Comparison of ENCODE assay signal across 14 mouse cellular contexts in the genomic region with DNA sequence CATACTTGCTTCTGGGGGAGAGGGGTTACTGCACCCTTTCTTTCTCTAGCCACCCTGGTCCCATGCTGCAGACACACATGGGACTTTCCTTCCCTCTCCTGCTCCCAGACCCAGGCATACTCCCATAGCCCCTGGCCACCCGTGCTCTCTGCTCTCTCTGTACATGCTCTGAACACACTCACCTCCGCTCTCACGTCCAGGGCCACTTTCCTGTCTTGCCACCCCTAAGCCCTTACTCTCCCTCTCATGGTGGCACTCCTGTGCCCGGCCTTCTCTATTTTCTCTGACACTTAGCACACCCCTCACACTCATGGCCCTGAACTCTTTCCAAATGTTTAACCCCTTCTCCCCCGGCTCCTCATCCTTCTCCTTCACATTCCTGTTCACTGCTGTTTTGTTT. TPM values are rescaled to one million over a fixed set of nuclear protein-coding genes. Genes with fewer than 3 reads are reported as not detected.
DNase-seq lines count a peak whose midpoint lies in the region; ATAC-seq and TF ChIP-seq lines count a peak whose summit lies in the region.
"Had no signal": no experiment of that assay in that cellular context is flagged by ENCODE, and none has a peak within 500 bp of the region (broad histone marks: within the 10 kb centered on the region; RNA-seq: fewer than 3 reads in every experiment).

No protein-coding gene starts in this region.

- H3K27ac ChIP-seq in heart, embryonic 10.5 days: no peak overlapping the region; the same call in 1 of the 2 replicates
- H3K27ac ChIP-seq in forebrain, postnatal 0 days (ENCODE audit: low read depth, low read length): no peak overlapping the region
- H3K27ac ChIP-seq in left cerebral cortex, adult 2 months: no peak overlapping the region; the same call in 1 of the 2 replicates
- H3K27ac ChIP-seq: limb, embryonic 12.5 days had no signal

- no peaks in the 10 kb centered on the region for H3K36me3 ChIP-seq in heart, embryonic 10.5 days
- H3K36me3 ChIP-seq in E14TG2a.4 (ENCODE audit: insufficient read depth, low read length): no peaks in the 10 kb centered on the region
- peaks cover 22% of the 10 kb centered on the region for H3K36me3 ChIP-seq in forebrain, postnatal 0 days (ENCODE audit: insufficient read depth)
- H3K36me3 ChIP-seq: limb, embryonic 12.5 days had no signal

- peaks cover 87% of the 10 kb centered on the region for H3K27me3 ChIP-seq in heart, embryonic 10.5 days (ENCODE audit: insufficient read depth, poor library complexity, severe bottlenecking)
- H3K27me3 ChIP-seq in E14TG2a.4 (ENCODE audit: insufficient read depth, low read length): peaks cover 64% of the 10 kb centered on the region
- peaks cover 18% of the 10 kb centered on the region for H3K27me3 ChIP-seq in forebrain, postnatal 0 days (ENCODE audit: insufficient read depth, low read length)

- DNase-seq in heart, embryonic 10.5 days (ENCODE audit: low spot score): no peak
- DNase-seq in heart, adult 8-10 months (ENCODE audit: low spot score): no peak
- DNase-seq in forebrain, postnatal 0 days: peak; percentile 18
- peak; percentile 38 for DNase-seq in lung, postnatal 25 days (ENCODE audit: low spot score)
- DNase-seq in Muller cell, postnatal 12 days (ENCODE audit: inconsistent ontology term): no peak
- no peak for DNase-seq in left cerebral cortex, adult 2 months (ENCODE audit: extremely low spot score in 1 of 2, low spot score in 2 of 2)
- DNase-seq: gastrocnemius, postnatal 36 days; thymus, postnatal 4 days had no signal

- whole genome bisulfite sequencing in heart, embryonic 10.5 days: 12% methylated on average over 5 of the region's 5 CpGs
- WGBS in forebrain, postnatal 0 days: 12% methylated on average over 5 of the region's 5 CpGs

- no peaks in the 10 kb centered on the region for H3K9me3 ChIP-seq in heart, embryonic 10.5 days
- H3K9me3 ChIP-seq in E14TG2a.4 (ENCODE audit: low read length): no peaks in the 10 kb centered on the region
- no peaks in the 10 kb centered on the region for H3K9me3 ChIP-seq in forebrain, postnatal 0 days (ENCODE audit: low read length)
- H3K9me3 ChIP-seq: limb, embryonic 12.5 days had no signal

- intact Hi-C loops in left cerebral cortex, adult 2 months (cut with DNase I): no loop called here

- H3K4me3 ChIP-seq in heart, embryonic 10.5 days: peak overlapping the region; percentile 53
- H3K4me3 ChIP-seq in E14TG2a.4 (replicated peaks; ENCODE audit: low read length): peak overlapping the region; percentile 67; the same call in 1 of the 2 replicates
- H3K4me3 ChIP-seq in forebrain, postnatal 0 days (ENCODE audit: low read depth, low read length): no peak overlapping the region
- H3K4me3 ChIP-seq in left cerebral cortex, adult 2 months: no peak overlapping the region
- H3K4me3 ChIP-seq: erythroblast, embryonic 14.5 days; limb, embryonic 12.5 days; megakaryocyte, embryonic 14.5 days had no signal

- no peak overlapping the region for H3K4me2 ChIP-seq in forebrain, postnatal 0 days (ENCODE audit: low read depth)
- H3K4me2 ChIP-seq: limb, embryonic 12.5 days had no signal

- peaks cover 58% of the 10 kb centered on the region for H3K4me1 ChIP-seq in heart, embryonic 10.5 days
- peaks cover 70% of the 10 kb centered on the region for H3K4me1 ChIP-seq in E14TG2a.4 (replicated peaks; ENCODE audit: low read depth, low read length)
- no peaks in the 10 kb centered on the region for H3K4me1 ChIP-seq in forebrain, postnatal 0 days (ENCODE audit: insufficient read depth)

- no peak overlapping the region for H3K9ac ChIP-seq in forebrain, postnatal 0 days
- H3K9ac ChIP-seq: limb, embryonic 12.5 days had no signal

- no peak for ATAC-seq in forebrain, postnatal 0 days
- ATAC-seq in megakaryocyte, adult 5-6 weeks (ENCODE audit: poor library complexity, severe bottlenecking): no peak

- TF ChIP-seq CTCF in E14TG2a.4 (conservative IDR thresholded peaks at IDR 0.05; ENCODE audit: low read length): no peak
- no peak; the same call in 1 of the 2 replicates for TF ChIP-seq CTCF in forebrain, postnatal 0 days (IDR thresholded peaks at IDR 0.05; ENCODE audit: low read depth)
- no peak; the same call in 1 of the 2 replicates for TF ChIP-seq CTCF in left cerebral cortex, adult 2 months (IDR thresholded peaks at IDR 0.05)

RNA-seq across cellular contexts. Expression of a gene that starts 25.9 kb away (rescaled TPM):
- 0.74 and 0.78 TPM in 2 replicates for polyA plus RNA-seq in heart, embryonic 10.5 days (2016; fragmentation: Nextera tagmentation; extraction: Ambion mirVana)
- 1 to 10 TPM; 2.4 to 3.7 (median 3.1) TPM for total RNA-seq in heart, adult 8-10 months (2022)
- total RNA-seq in forebrain, postnatal 0 days (2014; rRNA removed): 48.2 and 77.2 TPM in 2 replicates
- 43.9 and 55.0 TPM in 2 replicates for polyA plus RNA-seq in forebrain, postnatal 0 days (2015; fragmentation: Nextera tagmentation; extraction: Ambion mirVana)
- total RNA-seq in left cerebral cortex, adult 2 months (2021): 10 to 100 TPM; 59.5 to 63.7 TPM
- 0.29 TPM in 1 of 2 replicates, not detected in the other for total RNA-seq in megakaryocyte, adult 5-6 weeks (2015)
- total RNA-seq in megakaryocyte, adult 5-6 weeks (2017): 0.22 TPM in 1 of 2 replicates, not detected in the other
- polyA plus RNA-seq: C2C12; erythroblast, embryonic 14.5 days had no signal

RNA-seq across cellular contexts. Expression of a gene that starts 27.6 kb away (rescaled TPM):
- polyA plus RNA-seq in heart, embryonic 10.5 days (2016; fragmentation: Nextera tagmentation; extraction: Ambion mirVana): 0.49 and 0.83 TPM in 2 replicates
- under 1 TPM in 1 of 4 experiments, not detected in 3; 0.46 TPM for total RNA-seq in heart, adult 8-10 months (2022)
- total RNA-seq in forebrain, postnatal 0 days (2014; rRNA removed): 1.3 and 7.3 TPM in 2 replicates
- 2.7 and 3.5 TPM in 2 replicates for polyA plus RNA-seq in forebrain, postnatal 0 days (2015; fragmentation: Nextera tagmentation; extraction: Ambion mirVana)
- total RNA-seq in left cerebral cortex, adult 2 months (2021): 1 to 10 TPM; 1.5 to 2.7 TPM
- total RNA-seq in megakaryocyte, adult 5-6 weeks (2015): 0.42 TPM in 1 of 2 replicates, not detected in the other
- total RNA-seq in megakaryocyte, adult 5-6 weeks (2017): not detected in 2 replicates
- total RNA-seq: gastrocnemius, postnatal 36 days had no signal

RNA-seq across cellular contexts. Expression of a gene that starts 48.0 kb away (rescaled TPM):
- 0.47 and 0.84 TPM in 2 replicates for polyA plus RNA-seq in heart, embryonic 10.5 days (2016; fragmentation: Nextera tagmentation; extraction: Ambion mirVana)
- total RNA-seq in heart, adult 8-10 months (2022): 1 to 10 TPM; 1.8 to 4.7 (median 3.3) TPM
- 31.1 and 34.2 TPM in 2 replicates for total RNA-seq in forebrain, postnatal 0 days (2014; rRNA removed)
- 15.4 and 29.7 TPM in 2 replicates for polyA plus RNA-seq in forebrain, postnatal 0 days (2015; fragmentation: Nextera tagmentation; extraction: Ambion mirVana)
- 100 to 1,000 TPM; 637 to 705 TPM for total RNA-seq in left cerebral cortex, adult 2 months (2021)
- 0.02 and 0.07 TPM in 2 replicates for total RNA-seq in megakaryocyte, adult 5-6 weeks (2015)
- total RNA-seq in megakaryocyte, adult 5-6 weeks (2017): not detected in 2 replicates

RNA-seq across cellular contexts. Expression of a gene that starts 51.3 kb away (rescaled TPM):
- polyA plus RNA-seq in heart, embryonic 10.5 days (2016; fragmentation: Nextera tagmentation; extraction: Ambion mirVana): 0.60 and 1.2 TPM in 2 replicates
- total RNA-seq in heart, adult 8-10 months (2022): 1 to 10 TPM in 1 of 4 experiments, under 1 TPM in 3; 0.41 to 1.2 (median 0.67) TPM
- total RNA-seq in forebrain, postnatal 0 days (2014; rRNA removed): 3.8 and 4.7 TPM in 2 replicates
- polyA plus RNA-seq in forebrain, postnatal 0 days (2015; fragmentation: Nextera tagmentation; extraction: Ambion mirVana): 3.7 and 4.3 TPM in 2 replicates
- total RNA-seq in left cerebral cortex, adult 2 months (2021): 1 to 10 TPM; 4.3 TPM
- total RNA-seq in megakaryocyte, adult 5-6 weeks (2015): 0.80 and 1.9 TPM in 2 replicates
- total RNA-seq in megakaryocyte, adult 5-6 weeks (2017): 0.77 and 1.7 TPM in 2 replicates

Comparison
In these comparisons a context has a peak if more than half of its experiments do, and no peak if none do; other contexts are left out.
1. DNase-seq: peak in forebrain, postnatal 0 days (single experiment) and lung, postnatal 25 days (single experiment); none in heart, embryonic 10.5 days (single experiment), heart, adult 8-10 months (single experiment), Muller cell, postnatal 12 days (single experiment) and left cerebral cortex, adult 2 months (0 of 2).
2. H3K4me3 ChIP-seq: peak in heart, embryonic 10.5 days (single experiment) and E14TG2a.4 (single experiment); none in forebrain, postnatal 0 days (single experiment) and left cerebral cortex, adult 2 months (single experiment).
3. RNA of a gene that starts 25.9 kb away (total RNA-seq): 48.2 to 77.2 TPM in forebrain, postnatal 0 days and 59.5 to 63.7 TPM in left cerebral cortex, adult 2 months; 2.4 to 3.7 TPM in heart, adult 8-10 months and 0.22 to 0.29 TPM in megakaryocyte, adult 5-6 weeks; every median in the first group is over 10 times any median in the second.
4. RNA of a gene that starts 48.0 kb away (total RNA-seq): 637 to 705 TPM in left cerebral cortex, adult 2 months; 31.1 to 34.2 TPM in forebrain, postnatal 0 days, 1.8 to 4.7 TPM in heart, adult 8-10 months and 0.02 to 0.07 TPM in megakaryocyte, adult 5-6 weeks; every median in the first group is over 10 times any median in the second.